Mouse (Mus musculus) forebrain, embryonic 16.5 days (tissue): ENCODE data around the gene Mat1a. TPM values are rescaled to one million over a fixed set of nuclear protein-coding genes. Genes with fewer than 3 reads are reported as not detected.

Experiments
- ATAC-seq: fragments of 200-750 bp; cut with Nextera tagmentation; 2 replicates; pipeline ENCODE4 v1.8.0; 2017; ENCODE audit warnings: mild to moderate bottlenecking, moderate library complexity
- H3K27ac ChIP-seq: fragments of 300-500 bp; sonication (generic); 2 replicates; pipeline ENCODE4 v1.5.1; 2014; ENCODE audit warnings: low read length, control low read depth
- H3K27me3 ChIP-seq: fragments of 300-500 bp; sonication (generic); replicated peaks from 2 replicates; pipeline ENCODE4 v1.6.1; 2014; ENCODE audit warnings: low read length; ENCODE audit not compliant: control insufficient read depth, insufficient read depth
- H3K36me3 ChIP-seq: fragments of 300-500 bp; sonication (generic); 2 replicates; pipeline ENCODE4 v1.6.1; 2014; ENCODE audit not compliant: control insufficient read depth, insufficient read depth
- H3K4me1 ChIP-seq: fragments of 300-500 bp; sonication (generic); replicated peaks from 2 replicates; pipeline ENCODE4 v1.6.1; 2014; ENCODE audit warnings: low read length; ENCODE audit not compliant: control insufficient read depth, insufficient read depth
- H3K4me2 ChIP-seq: fragments of 300-500 bp; sonication (generic); 2 replicates; pipeline ENCODE4 v1.6.1; 2014; ENCODE audit warnings: mild to moderate bottlenecking, low read length, control low read depth
- H3K4me3 ChIP-seq: fragments of 300-500 bp; sonication (generic); replicated peaks from 2 replicates; pipeline ENCODE4 v1.5.1; 2014; ENCODE audit warnings: mild to moderate bottlenecking, low read length, control low read depth
- H3K9ac ChIP-seq: fragments of 300-500 bp; sonication (generic); replicated peaks from 2 replicates; pipeline ENCODE4 v1.6.1; 2014; ENCODE audit warnings: low read depth, low read length, control low read depth
- H3K9me3 ChIP-seq: fragments of 300-500 bp; sonication (generic); 2 replicates; pipeline ENCODE4 v1.6.1; 2016; ENCODE audit warnings: low read length; ENCODE audit not compliant: control insufficient read depth
- WGBS: fragments of 180-500 bp; shearing (Covaris S2); extraction: QIAGEN DNeasy Blood & Tissue Kit; methylation state at CpG from one replicate; pipeline ENCODE4 v1.1.7; 2014; 5-methylcytosine and 5-hydroxymethylcytosine counted together
- polyA plus RNA-seq: library from polyadenylated mRNA; unstranded; fragments of >200 nt; fragmentation: Nextera tagmentation; extraction: Ambion mirVana; gene quantifications from 2 replicates; pipeline ENCODE4 v1.2.1, GENCODE M21; 2015

Mat1a gene
- polyA plus RNA-seq, 1 experiment from 2014 or later, result not detected

- H3K4me2 ChIP-seq, result no peak overlapping the region
- no peak overlapping the region for H3K9ac ChIP-seq
- no peak overlapping the region for H3K27ac ChIP-seq
- H3K9me3 ChIP-seq, result no peaks in the 10 kb centered on the region
- H3K36me3 ChIP-seq, result no peaks in the 10 kb centered on the region
- WGBS, result 82% methylated on average over 4 of the region's 4 CpGs
- no peaks in the 10 kb centered on the region for H3K27me3 ChIP-seq
- ATAC-seq, result no peak
- H3K4me1 ChIP-seq, result no peaks in the 10 kb centered on the region
- no peak overlapping the region for H3K4me3 ChIP-seq
These were observed 55.2 kb downstream of the Mat1a start for GRCm38 (mm10) chr14:41160076-41160475.

- WGBS, result 50% methylated on average over 1 of the region's 1 CpGs
- ATAC-seq, result no peak
- Histone ChIP-seq H3K27me3 (no peaks in the 10 kb centered on the region), H3K4me1 (no peaks in the 10 kb centered on the region), H3K4me2 (no peak overlapping the region), H3K27ac (no peak overlapping the region), H3K9ac (no peak overlapping the region), H3K4me3 (no peak overlapping the region), H3K9me3 (no peaks in the 10 kb centered on the region), H3K36me3 (no peaks in the 10 kb centered on the region)
These were observed 55.9 kb downstream of the Mat1a start for GRCm38 (mm10) chr14:41160743-41161142.

- H3K9me3 ChIP-seq, result no peaks in the 10 kb centered on the region
- no peak overlapping the region for H3K27ac ChIP-seq
- H3K4me2 ChIP-seq, result no peak overlapping the region
- no peaks in the 10 kb centered on the region for H3K27me3 ChIP-seq
- no peak overlapping the region for H3K9ac ChIP-seq
- no peaks in the 10 kb centered on the region for H3K36me3 ChIP-seq
- H3K4me1 ChIP-seq, result no peaks in the 10 kb centered on the region
- ATAC-seq, result no peak
- 26% methylated on average over 2 of the region's 2 CpGs for WGBS
- H3K4me3 ChIP-seq, result no peak overlapping the region
These were observed 57.8 kb downstream of the Mat1a start for GRCm38 (mm10) chr14:41162663-41163062.

- H3K4me1 ChIP-seq, result no peaks in the 10 kb centered on the region
- ATAC-seq, result no peak
- WGBS, result 48% methylated on average over 5 of the region's 5 CpGs
These were observed 62.4 kb downstream of the Mat1a start for GRCm38 (mm10) chr14:41167278-41167677.

GRCm38 (mm10) chr14:41168567-41168966, 63.7 kb downstream of the Mat1a start:
- H3K4me3 ChIP-seq, result no peak overlapping the region
- no peak for ATAC-seq
- H3K27me3 ChIP-seq, result no peaks in the 10 kb centered on the region
- no peak overlapping the region for H3K27ac ChIP-seq
- H3K36me3 ChIP-seq, result no peaks in the 10 kb centered on the region
- no peaks in the 10 kb centered on the region for H3K4me1 ChIP-seq
- no peak overlapping the region for H3K9ac ChIP-seq
- WGBS, result 94% methylated on average over 1 of the region's 1 CpGs
- no peak overlapping the region for H3K4me2 ChIP-seq
- no peaks in the 10 kb centered on the region for H3K9me3 ChIP-seq

More at GRCm38 (mm10) chr14:41167278-41167677, 62.4 kb downstream of the Mat1a start:
- Histone ChIP-seq H3K27me3 (no peaks in the 10 kb centered on the region), H3K36me3 (no peaks in the 10 kb centered on the region), H3K9ac (no peak overlapping the region), H3K9me3 (no peaks in the 10 kb centered on the region), H3K27ac (no peak overlapping the region), H3K4me2 (no peak overlapping the region), H3K4me3 (no peak overlapping the region)

GRCm38 (mm10) chr14:41170514-41170913, 65.7 kb downstream of the Mat1a start:
- ATAC-seq, result no peak
- Histone ChIP-seq H3K27ac (no peak overlapping the region), H3K27me3 (no peaks in the 10 kb centered on the region)

More at GRCm38 (mm10) chr14:41170514-41170913, 65.7 kb downstream of the Mat1a start:
- Histone ChIP-seq H3K9me3 (no peaks in the 10 kb centered on the region), H3K4me1 (no peaks in the 10 kb centered on the region), H3K4me2 (no peak overlapping the region), H3K36me3 (no peaks in the 10 kb centered on the region), H3K9ac (no peak overlapping the region), H3K4me3 (no peak overlapping the region)
- WGBS, result 88% methylated on average over 2 of the region's 2 CpGs

Other genes starting within 250 kb of the Mat1a start
- gene Sh2d4b, start 211.8 kb upstream of the Mat1a start, polyA plus RNA-seq, result 1.2 and 1.7 TPM in 2 replicates
- 90.0 and 102 TPM in 2 replicates for gene Tspan14, start 138.2 kb upstream of the Mat1a start, polyA plus RNA-seq
- 71.5 and 85.2 TPM in 2 replicates for gene Fam213a, start 91.2 kb upstream of the Mat1a start, polyA plus RNA-seq
- 0.31 and 0.53 TPM in 2 replicates for gene Dydc2, start 35.8 kb upstream of the Mat1a start, polyA plus RNA-seq
- not detected in 2 replicates for gene Dydc1, start 32.1 kb upstream of the Mat1a start, polyA plus RNA-seq
- not detected in 2 replicates for gene Sftpa1, start 26.7 kb downstream of the Mat1a start, polyA plus RNA-seq
- not detected in 2 replicates for gene Mbl1, start 46.4 kb downstream of the Mat1a start, polyA plus RNA-seq
- gene Sftpd, start 80.1 kb downstream of the Mat1a start, polyA plus RNA-seq, result not detected in 2 replicates
- gene Gm2832, start 173.8 kb downstream of the Mat1a start, polyA plus RNA-seq, result 0.23 TPM in 1 of 2 replicates, not detected in the other
- gene Gm5798, start 243.6 kb downstream of the Mat1a start, polyA plus RNA-seq, result not detected in 2 replicates